Mouse (Mus musculus) neural tube, embryonic 13.5 days (tissue): Measurements from ENCODE around the gene Sbno2. TPM values are rescaled to one million over a fixed set of nuclear protein-coding genes. Genes with fewer than 3 reads are reported as not detected.

Experiments
- ATAC-seq: fragments of 200-750 bp; cut with Nextera tagmentation; 2 replicates; pipeline ENCODE4 v1.8.0; 2017; ENCODE audit warnings: low read depth, mild to moderate bottlenecking, moderate TSS enrichment, moderate library complexity
- H3K27ac ChIP-seq: fragments of 300-500 bp; sonication (generic); replicated peaks from 2 replicates; pipeline ENCODE4 v1.5.1; 2015; ENCODE audit warnings: moderate library complexity, mild to moderate bottlenecking, inconsistent platforms
- H3K27me3 ChIP-seq: fragments of 300-500 bp; sonication (generic); 2 replicates; pipeline ENCODE4 v1.6.1; 2015; ENCODE audit warnings: mild to moderate bottlenecking, inconsistent platforms
- H3K36me3 ChIP-seq: fragments of 300-500 bp; sonication (generic); 2 replicates; pipeline ENCODE4 v1.6.1; 2015; ENCODE audit warnings: mild to moderate bottlenecking, inconsistent platforms
- H3K4me1 ChIP-seq: fragments of 300-500 bp; sonication (generic); replicated peaks from 2 replicates; pipeline ENCODE4 v1.6.1; 2015; ENCODE audit warnings: inconsistent platforms
- H3K4me2 ChIP-seq: fragments of 300-500 bp; sonication (generic); 2 replicates; pipeline ENCODE4 v1.6.1; 2015; ENCODE audit warnings: inconsistent platforms, mild to moderate bottlenecking, moderate library complexity
- H3K4me3 ChIP-seq: fragments of 300-500 bp; sonication (generic); 2 replicates; pipeline ENCODE4 v1.5.1; 2015; ENCODE audit warnings: mild to moderate bottlenecking, inconsistent platforms
- H3K9ac ChIP-seq: fragments of 300-500 bp; sonication (generic); 2 replicates; pipeline ENCODE4 v1.6.1; 2015; ENCODE audit warnings: moderate library complexity, mild to moderate bottlenecking, inconsistent platforms
- H3K9me3 ChIP-seq: fragments of 300-500 bp; sonication (generic); 2 replicates; pipeline ENCODE4 v1.6.1; 2016; ENCODE audit warnings: inconsistent platforms
- WGBS: fragments of 180-500 bp; shearing (Covaris S2); methylation state at CpG from one replicate; pipeline ENCODE4 v1.1.7; 2015; 5-methylcytosine and 5-hydroxymethylcytosine counted together
- polyA plus RNA-seq: library from polyadenylated mRNA; unstranded; fragments of >200 nt; fragmentation: Nextera tagmentation; extraction: Ambion mirVana; gene quantifications from 2 replicates; pipeline ENCODE4 v1.2.1, GENCODE M21; 2015

The Sbno2 gene
- polyA plus RNA-seq, 1 experiment from 2014 or later: 12.9 TPM

GRCm38 (mm10) chr10:80080396-80081070, 24.8 kb downstream of the Sbno2 start:
- Histone ChIP-seq H3K9me3 (no peaks in the 10 kb centered on the region), H3K4me1 (peaks cover 1% of the 10 kb centered on the region; the same call in 1 of the 2 replicates), H3K27me3 (no peaks in the 10 kb centered on the region), H3K4me3 (no peak overlapping the region), H3K9ac (no peak overlapping the region), H3K27ac (no peak overlapping the region), H3K4me2 (no peak overlapping the region), H3K36me3 (peaks cover 78% of the 10 kb centered on the region)
- ATAC-seq: no peak
- 85% methylated on average over 16 of the region's 16 CpGs for WGBS

- Histone ChIP-seq H3K9ac (no peak overlapping the region), H3K27ac (no peak overlapping the region), H3K4me1 (peaks cover 8% of the 10 kb centered on the region; the same call in 1 of the 2 replicates), H3K4me2 (no peak overlapping the region), H3K4me3 (no peak overlapping the region), H3K27me3 (no peaks in the 10 kb centered on the region), H3K9me3 (no peaks in the 10 kb centered on the region), H3K36me3 (peaks cover 59% of the 10 kb centered on the region)
- WGBS: 88% methylated on average over 1 of the region's 1 CpGs
- no peak for ATAC-seq
Measured at GRCm38 (mm10) chr10:80078366-80078765, 27.0 kb downstream of the Sbno2 start.

DNA sequence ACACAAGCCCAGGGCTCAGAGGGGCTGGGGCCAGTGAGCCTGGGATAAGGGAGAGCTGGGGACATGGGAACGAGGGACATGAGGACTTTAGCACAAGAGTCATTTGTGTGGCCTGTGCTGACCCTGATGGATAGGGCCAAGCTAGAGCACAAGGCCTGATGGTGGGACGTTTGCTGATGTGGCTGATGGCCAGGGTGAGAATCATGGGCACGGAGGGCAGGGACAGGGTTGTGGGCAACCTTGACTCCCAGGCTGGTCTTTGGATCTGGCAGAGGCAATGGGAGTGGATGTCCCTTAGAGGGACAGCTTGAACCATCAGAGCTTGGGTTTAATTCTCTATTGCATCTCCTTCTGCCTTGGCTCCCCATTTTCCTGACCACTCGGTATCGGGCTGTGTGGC, 28.1 kb downstream of the Sbno2 start:
- no peak overlapping the region for H3K27ac ChIP-seq
- ATAC-seq: no peak
- H3K4me2 ChIP-seq: no peak overlapping the region
- no peak overlapping the region for H3K4me3 ChIP-seq
- peaks cover 49% of the 10 kb centered on the region for H3K36me3 ChIP-seq
- no peaks in the 10 kb centered on the region for H3K27me3 ChIP-seq
- 90% methylated on average over 5 of the region's 5 CpGs for WGBS
- no peaks in the 10 kb centered on the region for H3K9me3 ChIP-seq
- no peak overlapping the region for H3K9ac ChIP-seq
- peaks cover 8% of the 10 kb centered on the region; the same call in 1 of the 2 replicates for H3K4me1 ChIP-seq

GRCm38 (mm10) chr10:80076386-80076785, 29.0 kb downstream of the Sbno2 start:
- no peaks in the 10 kb centered on the region for H3K27me3 ChIP-seq
- no peak overlapping the region for H3K27ac ChIP-seq
- peaks cover 18% of the 10 kb centered on the region for H3K4me1 ChIP-seq
- ATAC-seq: no peak
- no peak overlapping the region for H3K9ac ChIP-seq
- H3K9me3 ChIP-seq: no peaks in the 10 kb centered on the region
- WGBS: 91% methylated on average over 4 of the region's 4 CpGs
- no peak overlapping the region for H3K4me3 ChIP-seq
- peaks cover 43% of the 10 kb centered on the region for H3K36me3 ChIP-seq
- no peak overlapping the region for H3K4me2 ChIP-seq

- Histone ChIP-seq H3K27ac (no peak overlapping the region), H3K36me3 (peaks cover 38% of the 10 kb centered on the region), H3K4me2 (no peak overlapping the region), H3K9me3 (no peaks in the 10 kb centered on the region), H3K4me3 (no peak overlapping the region), H3K27me3 (no peaks in the 10 kb centered on the region), H3K4me1 (peaks cover 21% of the 10 kb centered on the region), H3K9ac (no peak overlapping the region)
- WGBS: 40% methylated on average over 1 of the region's 1 CpGs
- ATAC-seq: no peak
Measured at GRCm38 (mm10) chr10:80075924-80076323, 29.4 kb downstream of the Sbno2 start.

- Histone ChIP-seq H3K4me1 (peaks cover 21% of the 10 kb centered on the region), H3K36me3 (peaks cover 29% of the 10 kb centered on the region), H3K27me3 (no peaks in the 10 kb centered on the region), H3K4me3 (no peak overlapping the region), H3K4me2 (peak overlapping the region; percentile 31), H3K9me3 (no peaks in the 10 kb centered on the region), H3K27ac (no peak overlapping the region), H3K9ac (no peak overlapping the region)
- 17% methylated on average over 28 of the region's 28 CpGs for WGBS
- ATAC-seq: no peak
Measured at GRCm38 (mm10) chr10:80074813-80075601, 30.4 kb downstream of the Sbno2 start.

GRCm38 (mm10) chr10:80072623-80073489, 32.5 kb downstream of the Sbno2 start:
- 84% methylated on average over 20 of the region's 20 CpGs for WGBS
- H3K9ac ChIP-seq: no peak overlapping the region

DNA sequence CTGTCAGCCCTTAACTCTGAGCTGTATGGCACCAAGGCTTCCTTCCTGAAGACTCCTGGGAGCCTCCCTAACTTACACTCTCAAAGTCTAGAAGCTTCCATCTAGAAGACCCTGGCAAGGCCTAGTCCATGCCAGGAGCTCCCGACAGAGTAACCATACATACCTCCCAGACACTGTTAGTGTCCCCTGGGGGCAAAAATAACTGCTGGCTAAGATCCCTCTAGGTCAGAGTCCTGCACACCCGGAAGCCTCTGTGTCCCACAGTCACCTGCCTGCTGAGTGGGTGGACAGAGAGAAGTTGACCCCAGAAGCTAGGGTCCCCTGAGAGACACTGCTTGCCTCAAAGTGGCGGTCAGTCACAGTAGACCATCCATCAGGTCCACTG, 33.9 kb downstream of the Sbno2 start:
- no peaks in the 10 kb centered on the region for H3K9me3 ChIP-seq
- H3K27ac ChIP-seq: 0 out of 2 replicates have a peak overlapping the region, but pooled peaks have one; percentile 15
- no peak overlapping the region for H3K4me3 ChIP-seq
- peaks cover 21% of the 10 kb centered on the region for H3K4me1 ChIP-seq
- no peak for ATAC-seq
- 81% methylated on average over 3 of the region's 3 CpGs for WGBS
- 0 out of 2 replicates have a peak overlapping the region, but pooled peaks have one; percentile 2 for H3K9ac ChIP-seq
- H3K4me2 ChIP-seq: no peak overlapping the region
- peaks cover 9% of the 10 kb centered on the region for H3K36me3 ChIP-seq
- no peaks in the 10 kb centered on the region for H3K27me3 ChIP-seq

More at GRCm38 (mm10) chr10:80072623-80073489, 32.5 kb downstream of the Sbno2 start:
- peaks cover 21% of the 10 kb centered on the region for H3K4me1 ChIP-seq
- no peak for ATAC-seq
- H3K9me3 ChIP-seq: no peaks in the 10 kb centered on the region
- H3K27ac ChIP-seq: no peak overlapping the region
- no peak overlapping the region for H3K4me3 ChIP-seq
- no peak overlapping the region for H3K4me2 ChIP-seq
- H3K36me3 ChIP-seq: peaks cover 9% of the 10 kb centered on the region; the same call in 1 of the 2 replicates
- H3K27me3 ChIP-seq: no peaks in the 10 kb centered on the region

GRCm38 (mm10) chr10:80070837-80071515, 34.4 kb downstream of the Sbno2 start:
- no peaks in the 10 kb centered on the region for H3K9me3 ChIP-seq
- H3K4me3 ChIP-seq: no peak overlapping the region
- H3K27ac ChIP-seq: 0 out of 2 replicates have a peak overlapping the region, but pooled peaks have one; percentile 15
- ATAC-seq: 0 out of 2 replicates have a peak, but pooled peaks have one; percentile 17
- H3K27me3 ChIP-seq: no peaks in the 10 kb centered on the region
- peaks cover 14% of the 10 kb centered on the region for H3K36me3 ChIP-seq
- 0 out of 2 replicates have a peak overlapping the region, but pooled peaks have one; percentile 2 for H3K9ac ChIP-seq
- peaks cover 21% of the 10 kb centered on the region for H3K4me1 ChIP-seq
- WGBS: 72% methylated on average over 9 of the region's 9 CpGs
- no peak overlapping the region for H3K4me2 ChIP-seq

GRCm38 (mm10) chr10:80069948-80070450, 35.4 kb downstream of the Sbno2 start:
- H3K36me3 ChIP-seq: peaks cover 18% of the 10 kb centered on the region
- no peak overlapping the region for H3K27ac ChIP-seq
- H3K4me3 ChIP-seq: no peak overlapping the region
- H3K27me3 ChIP-seq: no peaks in the 10 kb centered on the region
- H3K4me2 ChIP-seq: no peak overlapping the region
- 95% methylated on average over 4 of the region's 4 CpGs for WGBS
- peaks cover 14% of the 10 kb centered on the region for H3K4me1 ChIP-seq
- no peak overlapping the region for H3K9ac ChIP-seq
- ATAC-seq: no peak
- H3K9me3 ChIP-seq: no peaks in the 10 kb centered on the region

DNA sequence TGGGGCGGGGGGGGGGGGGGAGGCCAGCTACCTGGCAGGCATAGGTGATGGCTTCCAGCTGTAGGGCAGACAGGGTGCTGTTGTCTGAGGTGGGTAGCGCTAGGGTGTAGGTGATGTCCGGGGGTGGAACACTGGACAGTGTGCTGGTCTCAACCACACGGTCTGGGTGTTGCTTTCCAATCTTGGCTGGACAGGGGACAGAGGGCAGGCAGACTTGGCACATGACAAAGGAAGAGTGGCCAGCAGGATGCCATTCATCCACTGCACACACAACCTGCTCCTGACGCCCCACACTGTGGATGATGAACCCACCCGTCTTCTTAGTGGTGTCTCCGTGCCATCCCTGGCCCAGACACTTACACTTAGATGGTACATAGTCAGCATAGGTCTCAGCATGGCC, 36.1 kb downstream of the Sbno2 start:
- H3K9ac ChIP-seq: no peak overlapping the region
- H3K27ac ChIP-seq: no peak overlapping the region
- no peaks in the 10 kb centered on the region for H3K27me3 ChIP-seq
- peaks cover 26% of the 10 kb centered on the region for H3K36me3 ChIP-seq
- H3K4me3 ChIP-seq: no peak overlapping the region
- no peaks in the 10 kb centered on the region for H3K9me3 ChIP-seq
- H3K4me2 ChIP-seq: no peak overlapping the region
- H3K4me1 ChIP-seq: peaks cover 13% of the 10 kb centered on the region
- WGBS: 92% methylated on average over 6 of the region's 7 CpGs
- no peak for ATAC-seq
